Mouse (Mus musculus): Measurements from ENCODE around the gene Tmem86a. TPM values are rescaled to one million over a fixed set of nuclear protein-coding genes. Genes with fewer than 3 reads are reported as not detected.

Gene Tmem86a
- polyA plus RNA-seq, 1 experiment = 26.3 TPM

- Histone ChIP-seq H3K9me3 (no peaks in the 10 kb centered on the region), H3K27me3 (replicated peaks) (no peaks in the 10 kb centered on the region), H3K4me3 (replicated peaks) (peak overlapping the region; percentile 86), H3K36me3 (replicated peaks; ENCODE audit: low read length) (no peaks in the 10 kb centered on the region), H3K4me1 (peaks cover 69% of the 10 kb centered on the region)
- TF ChIP-seq GATA1 (IDR thresholded peaks at IDR 0.05; ENCODE audit: borderline replicate concordance, low read length) = no peak
- no peak for TF ChIP-seq FLI1 (IDR thresholded peaks at IDR 0.05; ENCODE audit: low read length)
Observed at GRCm38 (mm10) chr7:47013131-47013767, 37.2 kb upstream of the Tmem86a start.

- peaks cover 61% of the 10 kb centered on the region for H3K4me1 ChIP-seq
- H3K9me3 ChIP-seq = no peaks in the 10 kb centered on the region
- peaks cover 3% of the 10 kb centered on the region for H3K27me3 ChIP-seq (replicated peaks)
- H3K36me3 ChIP-seq (replicated peaks; ENCODE audit: low read length) = no peaks in the 10 kb centered on the region
- TF ChIP-seq GATA1 (IDR thresholded peaks at IDR 0.05; ENCODE audit: borderline replicate concordance, low read length) (no peak), FLI1 (IDR thresholded peaks at IDR 0.05; ENCODE audit: low read length) (no peak)
- peak overlapping the region; percentile 83 for H3K4me3 ChIP-seq (replicated peaks)
Observed at GRCm38 (mm10) chr7:47014564-47015389, 35.6 kb upstream of the Tmem86a start.

- Histone ChIP-seq H3K9me3 (no peaks in the 10 kb centered on the region), H3K27me3 (replicated peaks) (peaks cover 7% of the 10 kb centered on the region), H3K4me3 (replicated peaks) (peak overlapping the region; percentile 83), H3K4me1 (peaks cover 56% of the 10 kb centered on the region), H3K36me3 (replicated peaks; ENCODE audit: low read length) (no peaks in the 10 kb centered on the region)
- no peak for TF ChIP-seq GATA1 (IDR thresholded peaks at IDR 0.05; ENCODE audit: borderline replicate concordance, low read length)
- no peak for TF ChIP-seq FLI1 (IDR thresholded peaks at IDR 0.05; ENCODE audit: low read length)
Observed at GRCm38 (mm10) chr7:47015390-47016065, 34.9 kb upstream of the Tmem86a start.

- no peak for TF ChIP-seq FLI1 (IDR thresholded peaks at IDR 0.05; ENCODE audit: low read length)
- TF ChIP-seq GATA1 (IDR thresholded peaks at IDR 0.05; ENCODE audit: borderline replicate concordance, low read length) = no peak
- Histone ChIP-seq H3K36me3 (replicated peaks; ENCODE audit: low read length) (no peaks in the 10 kb centered on the region), H3K4me1 (peaks cover 48% of the 10 kb centered on the region), H3K4me3 (replicated peaks) (no peak overlapping the region), H3K9me3 (no peaks in the 10 kb centered on the region), H3K27me3 (replicated peaks) (peaks cover 15% of the 10 kb centered on the region)
Observed at GRCm38 (mm10) chr7:47016602-47017001, 33.8 kb upstream of the Tmem86a start.

GRCm38 (mm10) chr7:47017146-47017545, 33.3 kb upstream of the Tmem86a start:
- peaks cover 51% of the 10 kb centered on the region for H3K4me1 ChIP-seq
- no peaks in the 10 kb centered on the region for H3K9me3 ChIP-seq
- H3K4me3 ChIP-seq (replicated peaks) = no peak overlapping the region
- no peak for TF ChIP-seq FLI1 (IDR thresholded peaks at IDR 0.05; ENCODE audit: low read length)
- TF ChIP-seq GATA1 (IDR thresholded peaks at IDR 0.05; ENCODE audit: borderline replicate concordance, low read length) = no peak
- H3K27me3 ChIP-seq (replicated peaks) = peaks cover 15% of the 10 kb centered on the region
- no peaks in the 10 kb centered on the region for H3K36me3 ChIP-seq (replicated peaks; ENCODE audit: low read length)

- peaks cover 35% of the 10 kb centered on the region for H3K4me1 ChIP-seq
- no peak for TF ChIP-seq GATA1 (IDR thresholded peaks at IDR 0.05; ENCODE audit: borderline replicate concordance, low read length)
- no peak for TF ChIP-seq FLI1 (IDR thresholded peaks at IDR 0.05; ENCODE audit: low read length)
Observed at GRCm38 (mm10) chr7:47019641-47020040, 30.8 kb upstream of the Tmem86a start.

GRCm38 (mm10) chr7:47020956-47021355, 29.4 kb upstream of the Tmem86a start:
- TF ChIP-seq GATA1 (IDR thresholded peaks at IDR 0.05; ENCODE audit: borderline replicate concordance, low read length) (no peak), FLI1 (IDR thresholded peaks at IDR 0.05; ENCODE audit: low read length) (no peak)
- peaks cover 22% of the 10 kb centered on the region for H3K4me1 ChIP-seq
- H3K4me3 ChIP-seq (replicated peaks) = no peak overlapping the region
- H3K9me3 ChIP-seq = no peaks in the 10 kb centered on the region
- no peaks in the 10 kb centered on the region for H3K36me3 ChIP-seq (replicated peaks; ENCODE audit: low read length)
- H3K27me3 ChIP-seq (replicated peaks) = peaks cover 20% of the 10 kb centered on the region

More at GRCm38 (mm10) chr7:47019641-47020040, 30.8 kb upstream of the Tmem86a start:
- H3K27me3 ChIP-seq (replicated peaks) = peaks cover 18% of the 10 kb centered on the region
- no peaks in the 10 kb centered on the region for H3K9me3 ChIP-seq
- H3K4me3 ChIP-seq (replicated peaks) = no peak overlapping the region
- no peaks in the 10 kb centered on the region for H3K36me3 ChIP-seq (replicated peaks; ENCODE audit: low read length)

GRCm38 (mm10) chr7:47022482-47022881, 27.9 kb upstream of the Tmem86a start:
- Histone ChIP-seq H3K4me3 (replicated peaks) (peak overlapping the region; percentile 83), H3K27me3 (replicated peaks) (peaks cover 20% of the 10 kb centered on the region), H3K36me3 (replicated peaks; ENCODE audit: low read length) (no peaks in the 10 kb centered on the region), H3K9me3 (no peaks in the 10 kb centered on the region), H3K4me1 (peaks cover 14% of the 10 kb centered on the region)
- TF ChIP-seq GATA1 (IDR thresholded peaks at IDR 0.05; ENCODE audit: borderline replicate concordance, low read length) (no peak), FLI1 (IDR thresholded peaks at IDR 0.05; ENCODE audit: low read length) (no peak)

DNA sequence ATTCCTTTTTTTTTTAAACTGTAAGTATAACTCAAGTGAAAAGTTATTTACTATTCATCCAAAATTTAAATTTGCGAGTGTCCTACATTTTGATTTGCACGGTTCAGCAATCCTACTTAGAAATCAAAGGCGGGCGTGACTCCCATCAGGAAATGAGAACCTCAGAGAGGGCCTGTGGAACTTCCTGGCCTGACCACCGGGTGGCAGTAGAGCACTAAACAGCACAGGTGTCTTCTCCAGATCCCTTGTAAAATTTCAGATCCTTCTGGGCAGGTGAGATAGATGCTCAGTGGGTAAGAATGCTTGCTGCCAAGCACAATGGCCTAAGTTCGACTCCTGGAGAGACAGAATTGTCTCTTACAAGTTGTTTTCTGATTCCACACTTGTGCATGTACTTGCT, 26.9 kb upstream of the Tmem86a start:
- TF ChIP-seq GATA1 (IDR thresholded peaks at IDR 0.05; ENCODE audit: borderline replicate concordance, low read length) (no peak), FLI1 (IDR thresholded peaks at IDR 0.05; ENCODE audit: low read length) (no peak)
- Histone ChIP-seq H3K9me3 (no peaks in the 10 kb centered on the region), H3K4me1 (peaks cover 23% of the 10 kb centered on the region), H3K36me3 (replicated peaks; ENCODE audit: low read length) (no peaks in the 10 kb centered on the region), H3K4me3 (replicated peaks) (no peak overlapping the region), H3K27me3 (replicated peaks) (peaks cover 20% of the 10 kb centered on the region)
